Mouse (Mus musculus) heart, postnatal 4 days (tissue): ENCODE data around the gene Atf7. TPM values are rescaled to one million over a fixed set of nuclear protein-coding genes. Genes with fewer than 3 reads are reported as not detected.
"Not testable (repeated sequence)": the region's sequence is repeated elsewhere in the genome, so short reads cannot be mapped to it uniquely, and the experiment has no call there.

Experiments used
- DNase-seq: peaks from one replicate; pipeline ENCODE4 v3.0.0; 2021
- total RNA-seq, 2 experiments: library from RNA; stranded (reverse); gene quantifications; 2 replicates each; pipeline ENCODE4 v1.2.3; 2021

The Atf7 gene
- total RNA-seq, 2 experiments from 2014 or later = 68.7 to 69.2 TPM

DNA sequence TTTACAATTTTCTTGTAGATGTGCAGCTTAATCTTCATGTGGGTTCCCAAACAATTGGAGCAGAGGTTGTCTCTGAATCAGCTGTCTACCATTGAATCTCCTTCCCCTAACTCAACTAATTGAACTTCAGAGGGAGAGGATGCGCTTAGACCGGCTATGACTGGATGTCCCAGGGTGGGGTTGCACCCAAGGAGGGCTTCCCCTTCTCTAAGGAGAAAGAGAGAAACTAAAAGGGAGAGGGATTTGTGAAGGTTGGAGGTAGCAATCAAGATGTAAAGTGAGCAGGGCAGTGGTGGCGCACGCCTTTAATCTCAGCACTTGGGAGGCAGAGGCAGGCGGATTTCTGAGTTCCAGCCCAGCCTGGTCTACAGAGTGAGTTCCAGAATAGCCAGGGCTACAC lies 5.8 kb downstream of the Atf7 start:
- no peak for DNase-seq

DNA sequence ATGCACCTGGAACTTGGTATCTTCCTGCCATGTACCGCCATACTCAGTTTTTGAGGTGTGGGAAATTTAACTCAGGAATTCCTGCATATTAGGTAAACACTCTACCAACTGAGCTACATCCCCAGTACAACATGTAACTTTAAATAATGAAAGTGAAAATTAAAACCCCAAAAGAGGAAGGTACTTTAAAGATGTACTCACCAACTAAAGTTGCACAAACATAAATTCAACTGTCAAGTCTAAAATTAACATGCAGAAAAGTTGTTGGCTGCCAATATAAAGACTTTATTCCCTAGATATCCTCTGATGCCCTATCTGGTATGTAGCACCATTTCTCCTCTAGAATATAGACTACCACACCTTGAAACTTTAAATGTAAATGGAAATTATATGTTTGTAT lies 7.6 kb downstream of the Atf7 start:
- no peak for DNase-seq

DNA sequence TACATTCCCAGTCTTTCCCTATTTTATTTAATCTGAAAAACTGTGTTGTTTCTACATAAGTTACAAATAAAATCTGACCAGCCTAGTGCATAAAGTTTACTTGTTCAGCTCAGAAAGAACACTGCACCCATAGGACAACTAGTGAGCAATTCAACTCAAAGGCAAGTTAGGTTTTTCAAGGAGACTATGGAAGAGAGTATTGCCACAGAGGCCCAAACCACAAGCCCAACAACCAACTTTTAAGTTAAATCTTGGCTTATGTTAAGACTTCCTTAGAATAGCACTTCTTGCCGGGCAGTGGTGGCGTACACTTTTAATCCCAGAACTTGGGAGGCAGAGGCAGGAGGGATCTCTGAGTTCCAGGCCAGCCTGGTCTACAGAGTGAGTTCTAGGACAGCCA lies 9.1 kb downstream of the Atf7 start:
- DNase-seq = no peak

DNA sequence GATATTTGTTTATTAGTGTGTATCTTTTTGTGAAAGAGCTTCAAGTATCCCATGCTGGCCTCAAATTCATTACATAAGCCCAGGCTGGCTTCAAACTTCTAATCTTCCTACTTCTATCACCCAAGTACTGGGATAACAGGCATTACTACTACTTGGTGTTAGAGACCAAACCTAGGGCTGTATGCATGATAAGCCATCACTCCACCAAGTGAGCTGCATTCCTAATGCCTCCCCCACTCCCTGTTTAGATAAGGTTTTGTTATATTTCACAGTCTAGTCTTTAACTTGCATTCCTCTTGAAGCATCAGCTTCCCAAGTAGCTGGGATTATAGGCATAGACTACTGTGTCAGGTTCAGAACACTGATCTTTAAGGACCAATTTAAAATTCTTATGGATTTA lies 11.0 kb downstream of the Atf7 start:
- DNase-seq = no peak

DNA sequence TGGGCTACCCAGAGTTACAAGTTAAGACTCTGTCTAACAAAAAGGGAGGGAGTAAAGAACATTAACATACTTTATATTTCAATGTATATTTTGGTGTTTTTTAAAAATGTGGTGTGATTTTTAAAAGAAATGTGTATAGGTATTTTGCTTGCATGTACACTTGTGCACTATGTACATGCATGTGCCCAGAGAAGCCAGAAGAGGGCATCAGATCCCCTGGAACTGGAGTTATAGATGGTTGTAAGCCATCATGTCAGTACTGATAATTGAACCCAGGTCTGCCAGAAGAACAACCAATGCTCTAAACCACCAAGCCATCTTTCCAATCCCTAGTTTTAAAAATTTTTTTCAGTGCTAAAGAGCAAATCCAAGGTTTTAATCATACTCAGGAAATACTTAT lies 12.3 kb downstream of the Atf7 start:
- DNase-seq = no peak

DNA sequence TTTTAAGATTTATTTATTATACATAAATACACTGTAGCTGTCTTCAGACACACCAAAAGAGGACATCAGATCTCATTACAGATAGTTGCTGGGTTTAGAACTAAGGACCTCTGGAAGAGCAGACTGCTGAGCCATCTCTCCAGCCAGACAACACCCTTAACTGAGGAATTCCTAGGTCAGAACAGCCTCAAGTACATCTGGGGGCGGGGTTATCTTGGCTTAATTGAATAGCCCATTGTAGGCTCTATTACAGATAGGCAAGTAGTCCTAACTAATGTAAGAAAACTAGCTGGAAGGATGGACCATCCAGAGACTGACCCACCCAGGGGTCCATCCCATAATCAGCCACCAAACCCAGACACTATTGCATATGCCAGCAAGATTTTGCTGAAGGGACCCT lies 16.7 kb downstream of the Atf7 start:
- DNase-seq = not testable (repeated sequence)

DNA sequence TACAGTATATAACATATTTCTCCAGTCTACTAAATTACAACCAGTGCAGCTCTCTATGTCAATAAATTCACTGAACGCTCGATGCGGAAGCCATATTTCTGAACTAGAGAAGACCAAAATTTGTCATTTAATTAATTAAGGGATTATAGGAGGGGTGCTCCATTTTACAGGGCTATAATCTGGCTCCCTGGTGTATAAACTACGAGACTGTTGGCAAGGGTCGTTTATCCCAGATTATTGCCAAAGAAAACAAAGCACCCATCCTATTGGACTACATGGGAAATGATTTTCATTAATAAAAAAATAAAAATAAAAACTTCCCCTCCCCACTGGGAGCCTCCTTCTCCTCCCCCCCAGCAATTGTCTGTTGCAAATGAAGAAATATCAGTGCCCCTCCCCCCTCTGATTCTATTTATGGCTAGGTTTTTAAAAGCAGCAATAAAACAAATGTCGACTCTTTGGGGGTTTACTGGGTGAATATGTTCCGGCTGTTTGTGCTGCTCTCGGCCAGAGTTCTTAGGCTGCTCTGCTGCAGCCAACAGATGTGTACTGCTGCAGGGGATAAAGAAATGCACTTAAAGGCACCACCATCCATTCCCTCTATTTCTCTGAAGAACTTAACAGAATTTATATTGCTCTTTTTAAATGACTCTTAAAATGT lies 31.1 kb downstream of the Atf7 start:
- no peak for DNase-seq

DNA sequence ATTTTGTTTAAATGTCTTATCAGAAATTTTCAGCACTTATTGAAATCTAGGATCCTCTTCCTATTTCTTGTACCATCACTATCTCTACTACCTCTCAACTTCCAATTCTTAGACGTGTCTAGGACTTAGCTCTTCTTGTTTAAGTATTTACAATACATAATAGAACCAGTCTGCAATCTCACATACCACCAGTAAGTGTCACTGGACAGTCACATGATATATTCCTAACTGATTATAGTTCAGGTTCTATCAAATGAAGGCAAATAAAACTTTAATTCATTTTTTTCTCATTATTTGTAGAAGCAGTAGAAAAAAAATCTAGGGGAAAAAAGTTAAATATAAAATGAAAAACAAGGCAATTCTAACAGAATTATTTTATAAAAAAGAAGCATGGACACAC lies 32.6 kb downstream of the Atf7 start:
- DNase-seq = no peak

DNA sequence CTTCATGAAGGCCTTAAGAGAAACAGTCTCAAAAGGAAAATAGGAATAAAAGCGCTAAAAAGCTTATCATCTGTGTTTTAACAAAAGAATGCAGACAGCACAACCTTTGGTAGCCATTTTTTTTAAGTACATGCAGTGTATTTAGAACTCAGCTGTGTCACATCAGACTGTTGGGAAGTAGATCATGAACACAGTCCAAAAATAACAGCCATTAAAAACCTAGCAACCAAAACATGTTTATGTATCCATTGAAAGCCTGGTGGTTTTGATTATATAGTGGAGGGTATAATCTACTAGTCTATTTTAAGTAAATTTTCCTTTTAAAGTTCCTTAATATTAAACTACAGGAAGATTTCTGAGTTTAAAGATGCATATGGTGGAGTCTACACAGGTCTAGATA lies 34.7 kb downstream of the Atf7 start:
- no peak for DNase-seq

DNA sequence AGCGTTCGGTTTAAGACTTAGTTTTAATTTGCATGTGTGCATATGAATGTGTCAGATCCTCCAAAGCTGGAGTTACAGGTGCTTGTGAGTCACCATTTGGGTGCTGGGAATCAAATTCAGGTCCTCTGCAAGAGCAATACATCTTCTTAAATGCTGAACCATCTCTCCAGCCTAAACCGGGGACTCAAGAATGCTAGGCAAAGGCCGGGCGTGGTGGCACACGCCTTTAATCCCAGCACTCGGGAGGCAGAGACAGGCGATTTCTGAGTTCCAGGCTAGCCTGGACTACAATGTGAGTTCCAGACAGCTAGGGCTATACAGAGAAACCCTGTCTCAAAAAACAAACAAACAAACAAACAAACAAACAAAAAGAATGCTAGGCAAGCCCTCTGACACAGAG lies 35.4 kb downstream of the Atf7 start:
- DNase-seq = no peak

DNA sequence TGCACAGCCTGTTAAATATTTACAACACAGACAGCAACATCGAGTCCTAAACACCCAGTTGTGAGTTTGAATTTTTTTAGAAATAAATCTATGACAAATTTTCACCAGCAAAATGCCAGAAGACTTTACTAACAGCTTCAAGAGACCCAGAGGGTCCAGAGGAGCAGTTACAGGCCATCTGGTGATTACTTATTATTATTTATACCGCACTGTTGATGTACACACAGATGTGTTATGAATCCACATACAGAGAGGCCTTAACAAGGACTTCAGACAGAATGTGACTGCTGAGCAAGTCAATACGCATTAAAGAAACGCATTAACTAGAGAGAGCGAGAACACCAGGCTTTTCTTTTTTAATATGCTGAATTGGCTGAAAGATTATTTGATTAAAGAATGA lies 39.8 kb downstream of the Atf7 start:
- DNase-seq = no peak

DNA sequence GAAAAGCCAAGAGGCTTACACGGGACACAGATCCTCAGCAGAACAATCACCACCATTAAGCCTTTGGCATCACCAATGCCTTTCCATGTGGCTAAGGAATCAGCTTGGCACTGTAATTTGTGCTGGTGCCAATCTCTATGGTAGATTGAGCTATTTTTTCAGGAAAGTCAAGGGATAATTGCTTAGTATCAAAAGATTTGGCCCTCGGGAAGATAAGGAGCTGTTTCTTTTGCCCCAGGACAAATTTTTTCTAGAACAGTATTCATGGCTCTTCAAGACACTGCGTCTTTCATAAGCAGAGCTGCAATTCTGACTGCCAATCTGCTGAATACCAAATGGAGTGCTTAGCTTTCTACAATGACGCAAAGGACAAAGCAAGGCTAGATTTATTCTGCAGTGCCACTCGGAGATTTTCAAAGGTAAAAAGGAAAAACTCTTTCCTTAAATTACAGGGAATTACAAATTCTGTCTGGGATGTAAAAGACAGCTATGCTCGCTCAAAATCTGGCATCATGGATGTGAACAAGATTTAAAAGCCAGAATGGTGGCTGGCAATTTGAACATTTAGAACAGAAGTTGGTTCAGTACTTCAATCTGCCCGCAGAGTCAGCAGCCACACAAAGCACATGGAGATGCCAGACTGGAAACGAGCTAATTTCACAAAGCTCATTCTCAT lies 41.4 kb downstream of the Atf7 start:
- DNase-seq = no peak

DNA sequence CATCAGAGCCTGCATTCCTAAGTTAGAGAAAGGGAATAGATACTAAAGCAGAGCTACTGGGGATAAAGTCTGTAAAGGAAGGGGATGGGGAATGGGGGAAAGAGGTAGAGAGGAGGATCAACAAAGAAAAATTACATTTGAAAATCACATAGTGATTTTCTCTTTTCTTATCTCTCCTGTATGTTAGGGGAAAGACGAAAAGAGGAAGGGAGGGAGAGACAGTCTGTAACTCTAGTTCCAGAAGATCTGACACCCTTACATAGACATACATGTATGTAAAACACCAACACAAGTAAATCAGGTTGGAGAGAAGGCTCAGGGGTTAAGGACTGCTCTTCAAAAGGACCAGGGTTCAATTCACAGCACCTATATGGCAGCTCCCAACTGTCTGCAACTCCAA lies 44.1 kb downstream of the Atf7 start:
- DNase-seq = no peak

DNA sequence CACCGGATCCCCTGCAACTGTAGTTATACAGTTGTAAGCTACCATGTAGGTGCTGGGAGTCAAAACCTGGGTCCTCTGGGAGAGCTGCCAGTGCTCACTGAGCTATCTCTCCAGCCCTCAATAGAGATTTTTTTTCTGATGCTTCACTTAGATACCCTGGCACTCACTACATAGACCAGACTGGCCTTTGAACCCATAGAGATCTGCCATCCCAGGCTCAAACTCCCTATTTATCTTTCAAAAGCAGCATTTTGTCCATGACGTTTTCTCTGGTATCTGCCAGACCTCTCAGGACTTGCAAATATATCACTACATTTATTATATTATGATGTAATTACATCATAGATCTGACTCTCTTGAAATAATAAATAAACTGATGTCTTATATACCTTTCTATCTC lies 46.9 kb downstream of the Atf7 start:
- DNase-seq = no peak

DNA sequence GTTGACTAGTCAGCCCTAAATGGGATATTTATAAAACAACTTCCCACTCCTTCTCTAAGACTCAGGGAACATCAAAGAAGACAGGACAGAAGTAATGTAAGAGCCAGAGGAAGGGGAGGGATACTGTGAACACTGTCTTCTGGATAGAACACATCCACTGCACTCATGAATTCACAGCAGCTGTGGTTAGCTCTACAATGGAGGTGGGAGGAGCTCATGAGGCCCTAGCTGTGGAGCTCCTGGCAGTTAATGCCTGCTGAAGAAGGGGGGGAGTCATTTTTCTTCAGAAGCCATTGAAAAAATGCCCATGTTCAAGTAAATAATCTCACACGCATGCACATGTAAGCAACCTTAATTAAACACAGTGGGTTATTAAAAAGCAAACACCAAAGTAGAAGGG lies 48.3 kb downstream of the Atf7 start:
- DNase-seq = no peak

DNA sequence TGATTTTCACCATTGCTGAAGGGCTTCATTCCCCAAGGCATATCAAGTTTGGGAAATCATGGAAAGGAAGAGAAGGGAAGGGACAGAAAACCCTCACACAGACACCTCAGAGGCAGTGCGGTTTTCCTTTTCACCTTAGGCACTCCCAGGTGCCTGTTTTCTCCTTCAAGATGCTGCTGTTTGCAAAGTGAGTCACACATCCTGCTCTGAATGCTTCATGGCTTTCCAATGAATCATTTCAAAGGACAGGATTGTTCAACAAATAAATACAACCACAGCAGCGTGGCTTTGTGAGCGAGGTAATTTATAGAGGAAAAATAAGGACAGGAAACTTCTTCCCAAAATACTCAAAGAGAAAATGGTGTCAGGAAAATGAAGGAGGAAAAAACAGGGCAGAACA lies 53.2 kb downstream of the Atf7 start:
- no peak for DNase-seq

DNA sequence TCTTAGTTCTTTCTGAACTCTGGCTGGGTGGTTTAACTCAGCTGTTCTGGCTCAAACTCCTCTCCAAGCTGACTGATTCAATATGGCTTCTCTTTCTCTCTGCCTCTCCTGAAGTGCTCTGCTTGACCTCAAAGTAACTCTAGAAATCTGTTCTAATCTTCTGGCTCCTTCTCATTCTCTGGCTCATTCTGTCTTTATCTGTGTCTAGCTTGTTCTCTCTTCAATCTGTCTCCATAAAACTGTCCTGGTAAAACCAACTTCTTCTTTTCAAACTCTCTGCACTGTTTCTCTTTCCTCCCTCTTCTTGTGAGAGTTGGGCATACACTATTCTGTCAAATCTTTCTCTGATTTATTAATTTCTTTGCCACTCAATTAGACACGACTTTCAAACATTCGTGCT lies 57.4 kb downstream of the Atf7 start:
- no peak for DNase-seq

DNA sequence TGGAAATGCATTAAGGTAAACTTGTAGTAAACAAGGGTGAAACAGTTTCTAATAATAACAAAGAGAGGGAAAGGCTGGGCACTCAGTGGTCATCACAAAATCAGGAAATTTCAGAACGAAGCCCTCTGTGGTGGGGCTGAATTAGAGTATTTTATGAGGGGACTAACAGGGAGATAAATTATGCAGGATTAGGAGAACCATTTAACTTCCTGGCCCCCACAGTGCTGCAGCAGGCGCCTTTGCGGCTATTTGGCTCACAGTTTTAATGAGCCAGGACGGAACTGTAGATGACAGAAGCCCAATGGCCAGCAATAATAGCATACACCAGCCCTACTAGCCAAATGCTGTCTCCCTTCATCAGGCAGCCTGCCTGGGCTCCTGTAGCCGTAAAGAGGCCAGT lies 61.6 kb downstream of the Atf7 start:
- no peak for DNase-seq

DNA sequence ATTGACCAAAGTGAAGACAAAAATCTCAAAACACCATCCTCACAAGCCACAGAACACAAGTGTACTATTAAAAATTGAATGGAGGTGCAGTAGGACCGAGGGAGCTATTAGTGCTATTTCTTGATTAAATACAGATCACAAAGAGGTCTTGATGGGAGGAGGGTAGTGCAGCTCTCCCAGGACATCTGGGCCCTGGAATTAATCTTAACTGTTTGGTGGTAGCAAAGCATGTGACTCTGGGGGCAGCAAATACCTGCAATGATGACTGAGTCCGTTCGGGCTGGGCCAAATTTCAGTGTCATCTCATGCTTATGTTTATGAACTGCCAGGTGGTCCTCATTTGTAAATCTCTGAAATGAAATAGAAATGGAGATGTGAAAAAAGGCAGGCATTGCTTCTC lies 62.2 kb downstream of the Atf7 start:
- DNase-seq = no peak

DNA sequence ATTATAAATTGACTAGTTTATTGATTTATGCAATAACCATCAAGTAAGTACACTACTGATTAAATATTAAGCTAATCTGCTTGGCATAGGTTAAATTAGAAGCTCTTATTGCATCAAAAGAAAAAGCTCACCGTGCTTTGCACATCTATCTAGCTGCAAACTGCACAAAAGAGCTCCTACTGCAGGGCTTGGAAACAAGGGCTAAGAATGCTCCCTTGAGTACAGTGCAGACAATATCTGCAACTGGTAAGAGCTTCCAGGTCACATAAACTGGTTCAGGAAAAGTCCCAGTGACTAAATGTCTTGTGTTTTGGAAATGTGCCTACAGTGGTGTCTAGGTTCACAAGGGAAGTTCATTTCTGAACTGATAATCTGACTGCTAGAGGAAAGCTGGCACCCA lies 62.8 kb downstream of the Atf7 start:
- DNase-seq = no peak

DNA sequence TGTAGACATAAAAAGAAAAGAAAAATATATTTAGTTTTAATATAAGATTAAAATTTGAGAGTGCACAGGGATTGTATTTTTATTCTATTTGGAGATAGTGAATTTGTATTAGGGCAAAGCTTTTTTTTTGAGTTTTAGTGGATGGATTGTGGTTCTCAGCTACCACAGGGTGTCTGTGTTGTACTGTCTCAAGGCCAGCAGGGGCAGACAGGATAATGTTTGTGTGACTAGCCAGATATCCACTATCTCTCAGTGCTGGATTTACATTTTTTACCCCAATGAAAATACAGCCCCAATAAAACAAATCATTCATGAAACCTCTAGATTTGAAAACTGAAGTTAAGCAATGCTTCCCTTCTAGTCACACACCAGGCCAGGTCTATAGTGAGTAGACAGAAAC lies 67.7 kb downstream of the Atf7 start:
- no peak for DNase-seq

DNA sequence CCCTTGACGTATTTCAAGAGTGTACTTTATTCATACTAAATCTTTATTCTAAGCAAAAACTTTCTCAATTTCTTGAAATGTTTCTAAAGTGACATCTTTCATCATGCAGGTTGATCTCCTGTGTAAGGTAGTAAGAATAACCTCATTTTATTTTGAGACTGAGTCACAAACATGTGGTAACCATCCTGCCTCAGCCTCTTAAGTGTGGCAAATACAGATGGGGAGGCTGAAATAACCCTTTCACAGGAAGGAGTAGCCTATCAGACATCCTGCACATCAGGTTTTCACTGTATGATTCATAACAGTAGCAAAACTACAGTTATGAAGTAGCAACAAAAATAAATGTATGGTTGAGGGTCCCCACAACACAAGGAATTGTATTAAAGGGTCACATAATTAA lies 69.7 kb downstream of the Atf7 start:
- DNase-seq = no peak

DNA sequence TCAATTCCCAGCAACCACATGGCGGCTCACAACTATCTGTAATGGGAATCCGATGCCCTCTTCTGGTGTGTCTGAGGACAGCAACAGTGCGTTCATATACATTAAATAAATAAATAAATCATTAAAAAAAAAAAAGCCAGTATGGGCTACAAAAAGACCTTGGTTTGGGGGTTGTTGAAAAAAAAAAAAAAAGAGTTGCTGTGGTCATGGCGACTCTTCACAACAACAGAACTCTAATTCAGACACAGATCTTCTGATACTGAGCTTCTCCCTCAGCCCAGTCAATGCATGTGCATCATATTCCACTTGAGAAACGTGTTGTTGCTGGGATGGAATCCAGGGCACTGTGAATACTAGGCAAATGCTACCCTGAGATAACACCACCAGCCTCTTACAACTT lies 72.7 kb downstream of the Atf7 start:
- DNase-seq = no peak

DNA sequence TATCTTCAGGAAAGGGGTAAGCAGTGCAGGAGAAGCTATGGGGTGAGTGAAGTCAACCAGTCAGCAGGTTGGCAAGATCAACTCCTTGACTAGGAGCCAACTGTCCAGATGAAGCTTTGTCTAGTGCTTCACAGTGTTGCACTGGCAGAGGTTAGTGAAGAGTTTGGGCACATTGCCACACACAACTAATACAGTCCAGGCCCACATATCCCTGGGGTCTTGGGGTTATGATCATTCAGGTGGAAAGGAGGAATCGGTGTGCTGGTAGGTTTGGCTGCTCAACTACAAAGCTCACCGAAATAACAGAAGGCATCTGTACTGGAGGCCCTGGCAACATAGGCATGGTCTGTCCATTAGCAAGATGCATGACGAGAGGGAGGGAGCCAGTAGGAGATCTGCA lies 77.8 kb downstream of the Atf7 start:
- DNase-seq = peak; percentile 39
